Mouse (Mus musculus): Measurements from ENCODE around the gene Fcgr1.

DNA sequence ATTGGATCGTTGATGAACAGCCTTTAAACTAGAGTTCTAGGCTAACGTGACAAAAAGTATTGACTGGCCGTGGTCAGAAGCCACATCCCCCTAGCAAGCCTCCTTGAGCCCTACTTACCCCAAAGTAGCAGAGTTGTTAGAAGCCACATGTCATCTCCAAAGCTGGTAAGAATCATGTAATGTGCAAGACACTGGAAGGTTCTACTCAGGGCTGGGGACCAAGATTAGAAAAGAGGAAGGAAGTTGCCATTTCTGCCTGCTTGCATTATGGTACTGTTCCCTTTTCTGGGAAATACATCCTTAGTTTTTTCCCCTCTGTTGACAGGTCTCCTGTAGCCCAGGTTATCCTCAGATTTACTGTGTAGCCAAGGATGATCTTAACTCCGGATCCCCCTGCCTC lies at the start of gene Fcgr1:
- TF ChIP-seq CTCF (IDR thresholded peaks at IDR 0.05; ENCODE audit: extremely low read depth, insufficient read depth, low read length) (no peak), POLR2A (IDR thresholded peaks at IDR 0.05; ENCODE audit: extremely low read depth, insufficient read depth, low read length) (no peak)
